Mouse (Mus musculus) thymus, postnatal 4 days (tissue): ENCODE measurements around the gene Tmeff1.

ENCODE experiments used
- DNase-seq: peaks from one replicate; pipeline ENCODE4 v3.0.0; 2021

Gene Tmeff1

DNA sequence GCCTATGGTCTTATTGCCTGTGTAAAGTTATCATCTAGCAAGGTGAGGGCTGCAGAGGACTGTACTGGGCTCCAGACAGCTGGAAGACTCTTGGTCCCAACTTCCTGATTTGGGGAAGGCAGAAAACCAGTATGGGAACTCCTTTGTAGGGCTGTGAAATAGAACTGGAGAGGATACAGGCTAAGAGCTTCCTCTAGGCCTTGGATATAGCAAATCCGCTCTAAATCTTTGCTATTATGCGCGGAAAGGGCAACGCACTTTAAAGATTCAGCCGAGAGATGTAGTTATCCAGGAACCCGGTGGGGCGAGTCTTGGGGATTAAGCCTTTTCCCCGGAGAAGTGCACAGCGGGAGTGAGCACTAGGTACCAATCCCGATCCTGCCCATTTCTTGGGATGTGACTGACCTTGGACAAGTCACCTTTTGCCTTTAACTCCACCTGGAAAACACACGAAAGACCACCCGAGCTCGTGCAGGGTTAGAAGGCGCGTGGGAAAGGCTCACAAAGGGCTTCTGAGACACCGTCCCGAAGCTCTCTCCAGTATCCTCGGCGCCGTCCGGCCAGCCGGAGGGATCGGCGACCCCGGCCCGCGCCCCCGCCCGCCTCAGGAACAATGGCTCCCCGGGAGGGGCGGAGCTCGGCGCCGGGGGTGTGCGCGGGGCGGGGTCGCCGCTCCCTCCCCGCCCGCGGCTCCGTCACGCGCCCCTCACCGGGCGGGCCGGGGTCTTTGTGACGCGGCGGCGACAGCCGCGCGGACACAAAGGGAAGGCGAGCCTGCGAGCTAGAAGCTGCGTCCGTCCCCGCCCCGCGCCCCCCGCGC, at the start of gene Tmeff1:
Tmeff1 (plus strand) TSS at position 754 of the 820 bp plus-strand sequence.
- peak; percentile 24 for DNase-seq

DNA sequence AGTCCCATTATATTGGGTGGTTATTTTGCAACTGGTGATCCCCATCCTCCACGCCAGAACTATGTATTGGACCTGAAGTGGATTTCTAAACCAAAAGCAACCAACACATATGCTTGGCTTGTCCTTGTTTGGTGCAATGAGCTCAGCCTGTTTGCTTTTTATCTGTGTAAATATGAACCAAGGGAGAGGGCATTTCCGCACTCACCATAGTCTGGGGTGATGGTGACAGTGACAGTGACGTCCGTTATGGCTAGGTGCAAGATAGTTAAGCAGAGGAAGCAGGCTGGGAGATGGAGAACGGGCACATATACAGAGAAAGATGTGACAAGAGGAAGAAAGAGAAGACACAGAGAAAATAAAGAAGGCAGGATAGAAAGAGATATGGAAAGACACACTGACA, 48.7 kb upstream of the Tmeff1 start:
- no peak for DNase-seq

DNA sequence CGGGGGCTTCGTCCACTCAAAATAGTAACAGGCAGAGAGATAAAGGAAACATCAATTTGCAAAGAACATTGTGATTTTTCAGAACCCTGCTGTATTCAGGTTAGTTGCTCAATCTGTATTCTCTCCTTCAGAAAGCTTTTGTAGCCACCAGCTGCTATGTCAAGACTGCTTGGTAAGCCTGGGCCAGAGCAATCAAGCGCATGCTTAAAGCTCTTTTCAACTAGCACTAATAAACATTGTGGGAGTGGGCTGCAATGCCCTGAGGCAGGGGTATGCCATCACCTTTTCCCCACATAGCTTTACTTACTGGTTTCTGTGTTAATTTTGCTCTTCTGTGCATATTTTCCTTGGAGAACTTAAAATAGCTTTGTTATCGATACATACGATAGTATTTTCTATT, 48.0 kb upstream of the Tmeff1 start:
- no peak for DNase-seq

DNA sequence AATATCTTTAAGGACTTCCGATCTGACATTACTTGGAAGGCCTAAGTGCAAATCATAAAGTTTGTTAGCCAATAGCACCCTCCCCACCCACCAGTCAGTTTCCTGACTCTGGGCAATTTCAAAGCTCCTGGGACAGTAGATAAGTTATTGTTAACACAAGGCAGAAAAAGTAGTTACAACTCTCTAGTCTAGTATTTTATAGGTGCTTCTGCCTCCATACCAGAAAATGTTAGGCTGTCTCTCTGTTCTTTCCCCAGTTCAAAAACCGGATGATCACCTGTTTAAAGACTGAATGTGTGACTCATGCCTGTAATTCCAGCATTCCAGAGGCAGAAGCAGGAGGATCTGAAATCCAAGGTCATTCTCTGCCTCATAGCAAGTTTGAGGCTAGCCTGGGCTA, 46.4 kb upstream of the Tmeff1 start:
- DNase-seq: no peak

DNA sequence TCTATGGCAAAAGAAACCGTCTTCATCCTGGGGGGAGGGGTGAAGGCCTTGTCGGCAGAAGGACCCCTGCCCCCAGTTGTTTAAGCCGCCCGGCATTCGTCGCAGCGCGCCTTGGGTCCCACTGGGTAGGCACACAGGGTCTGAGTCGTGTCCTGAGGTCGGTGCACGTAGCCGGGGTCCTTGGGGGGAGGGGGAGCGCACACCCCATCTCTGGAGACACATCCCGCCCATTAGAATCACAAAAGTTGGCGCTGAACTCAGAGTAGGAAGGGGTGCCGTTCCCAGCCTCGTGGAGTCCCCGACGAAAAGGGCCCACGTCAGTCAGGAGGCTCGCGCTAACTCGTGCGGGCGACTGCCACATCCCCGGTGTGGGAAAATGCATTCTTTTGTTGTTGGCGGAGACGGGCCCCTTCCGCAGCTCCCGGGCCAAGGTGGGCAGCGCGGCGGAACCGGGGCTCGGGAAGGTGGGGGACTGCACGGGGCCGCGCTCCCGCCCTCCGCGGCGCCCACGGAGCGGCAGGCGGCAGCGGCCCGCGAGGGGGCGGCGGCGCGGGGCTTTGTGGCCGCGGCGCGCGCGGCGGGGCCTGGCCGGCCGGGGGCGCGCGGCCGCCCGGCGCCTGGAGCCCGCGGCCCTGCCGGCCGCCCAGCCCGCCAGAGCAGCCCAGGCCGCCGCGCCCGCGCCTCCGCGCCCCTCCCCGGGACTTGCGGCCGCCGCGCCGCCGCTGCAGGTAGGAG, 45.0 kb upstream of the Tmeff1 start, which contains the start of gene Msantd3:
Msantd3 (plus strand) TSS at position 95 of the 735 bp plus-strand sequence.
- DNase-seq: peak; percentile 35

DNA sequence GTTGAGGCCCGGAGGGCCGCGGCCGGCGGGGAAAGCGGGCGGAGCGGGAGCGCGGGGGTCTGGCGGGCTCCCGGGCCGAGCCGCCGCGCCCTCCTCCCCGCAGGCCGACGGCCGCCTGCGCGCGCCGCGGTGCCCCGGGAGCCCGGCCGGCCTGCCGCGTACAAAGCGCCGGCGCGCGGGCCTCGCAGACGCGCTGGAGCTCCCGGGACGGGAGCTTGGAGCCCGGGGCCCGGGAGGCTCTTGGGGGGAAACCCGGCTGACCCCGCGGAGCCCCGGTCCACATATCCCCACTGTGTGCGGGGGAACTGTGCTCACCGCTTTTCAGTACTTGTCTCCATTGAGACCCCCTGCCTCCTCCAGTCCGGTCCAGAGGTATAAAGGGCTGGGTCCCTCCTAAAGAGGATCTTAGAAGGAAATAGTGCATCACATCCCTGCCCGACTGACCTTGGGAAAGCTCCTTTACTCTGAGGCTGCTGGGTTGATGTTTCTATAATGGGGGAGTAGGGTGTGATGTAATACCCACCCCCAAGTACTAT, 44.3 kb upstream of the Tmeff1 start:
- DNase-seq: peak; percentile 33

DNA sequence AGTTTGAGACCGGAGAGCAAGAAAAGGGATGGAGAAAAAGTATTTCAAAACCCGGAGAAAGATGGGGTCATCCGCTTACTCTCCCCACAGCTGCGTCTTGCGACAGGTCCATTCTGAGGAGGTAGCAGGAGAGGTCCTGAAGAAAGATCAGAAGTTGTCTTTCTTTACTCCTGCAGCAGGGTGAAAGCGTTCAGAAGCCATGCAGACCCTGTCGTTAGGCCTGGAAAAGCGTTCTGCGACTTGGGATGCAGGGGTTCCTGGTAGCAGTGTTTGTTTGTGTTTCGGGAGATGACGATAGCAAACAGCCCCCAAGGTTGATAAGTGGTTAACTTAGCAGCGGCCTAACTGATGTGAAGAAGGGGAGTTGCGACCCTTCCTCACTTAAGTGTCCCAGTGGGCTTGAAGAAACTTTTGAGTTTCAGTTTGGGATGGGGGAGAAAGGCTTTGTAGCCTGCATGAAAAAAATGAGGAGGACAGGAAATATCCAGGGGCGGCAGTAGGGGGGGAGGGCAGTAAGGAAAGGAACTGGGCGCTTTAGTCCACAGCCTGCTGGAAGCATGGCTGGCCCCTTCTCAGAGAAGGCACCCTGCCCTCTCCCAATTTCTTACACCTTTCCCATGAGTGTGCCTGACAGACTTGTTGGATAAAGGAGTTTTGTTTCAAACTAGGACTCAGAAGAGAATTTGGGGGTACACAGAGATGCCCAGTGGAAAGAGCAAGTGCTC, 43.3 kb upstream of the Tmeff1 start:
- no peak for DNase-seq

DNA sequence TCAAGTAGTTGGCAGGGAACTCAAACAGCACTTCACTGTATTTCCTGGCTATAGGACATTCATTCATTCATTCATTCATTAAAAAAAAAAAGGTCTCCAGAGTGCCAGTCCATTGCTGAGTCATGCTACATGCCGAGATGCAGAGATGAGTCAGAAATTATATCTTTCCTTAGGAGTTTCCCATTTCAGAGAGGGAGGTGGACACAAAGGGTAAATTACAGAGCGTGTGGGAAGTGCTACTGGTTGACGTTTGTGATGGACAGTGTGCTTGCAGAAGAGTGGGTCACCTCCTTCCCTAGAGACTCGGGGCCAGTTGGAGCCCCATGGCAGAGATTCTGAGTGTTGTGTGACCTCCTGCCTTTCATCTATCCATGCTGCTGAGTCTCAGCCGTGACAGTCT, 42.6 kb upstream of the Tmeff1 start:
- no peak for DNase-seq

DNA sequence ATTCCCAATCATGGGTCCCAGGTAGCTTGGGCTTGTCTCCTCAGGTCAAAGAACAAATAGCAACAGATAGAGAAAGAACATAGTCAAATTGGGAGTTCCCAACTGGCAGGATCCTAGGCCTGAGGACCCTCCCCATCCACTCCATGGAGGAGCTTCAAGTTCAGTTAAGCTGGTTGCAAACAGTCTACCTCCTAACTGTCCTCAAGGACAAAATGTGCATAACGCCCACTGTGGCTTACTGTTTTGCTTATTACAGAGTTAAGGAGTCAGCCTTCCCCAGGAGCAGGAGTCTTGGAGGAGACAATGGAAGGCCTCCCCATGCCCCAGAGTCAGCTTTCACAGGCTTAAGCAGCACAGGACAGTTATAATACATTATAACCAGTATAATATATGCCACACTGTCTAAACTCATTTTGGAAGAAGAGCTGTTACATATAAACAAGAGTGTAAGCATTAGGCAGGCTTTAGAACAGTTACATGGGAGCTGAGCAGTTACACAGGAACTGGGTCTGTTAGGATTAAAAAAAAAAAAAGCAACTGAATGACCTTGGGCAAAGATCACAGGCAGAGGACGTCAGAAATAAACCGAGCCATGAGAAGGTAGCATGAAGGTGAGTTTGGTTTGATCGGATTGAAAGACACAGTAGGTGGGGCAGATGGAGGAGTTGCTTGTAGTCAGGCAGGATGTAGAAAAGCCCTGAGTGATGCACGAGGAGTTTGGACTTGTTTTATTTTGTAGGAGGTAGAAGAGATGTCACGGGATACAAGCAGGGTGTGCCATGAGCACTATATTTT, 41.7 kb upstream of the Tmeff1 start:
- DNase-seq: no peak

DNA sequence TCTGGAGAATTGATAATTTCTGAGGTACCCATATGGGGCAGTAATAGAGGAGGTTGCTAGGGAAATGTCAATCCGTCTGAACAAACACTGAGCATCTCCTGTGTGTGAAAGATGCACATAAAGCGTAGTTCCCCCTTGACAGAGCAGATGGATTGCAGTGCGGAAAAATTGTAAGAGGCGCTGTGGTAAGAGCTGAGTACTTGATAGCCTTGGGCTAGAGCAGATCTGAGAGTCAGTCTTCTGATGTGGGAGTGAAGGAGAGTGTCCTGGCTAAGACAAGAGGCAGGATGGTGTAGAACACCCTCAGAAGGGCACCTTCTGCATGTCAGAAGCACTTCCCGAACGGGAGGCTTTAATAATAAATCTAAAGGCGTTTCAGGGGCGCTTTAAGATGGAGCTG, 40.8 kb upstream of the Tmeff1 start:
- DNase-seq: no peak

DNA sequence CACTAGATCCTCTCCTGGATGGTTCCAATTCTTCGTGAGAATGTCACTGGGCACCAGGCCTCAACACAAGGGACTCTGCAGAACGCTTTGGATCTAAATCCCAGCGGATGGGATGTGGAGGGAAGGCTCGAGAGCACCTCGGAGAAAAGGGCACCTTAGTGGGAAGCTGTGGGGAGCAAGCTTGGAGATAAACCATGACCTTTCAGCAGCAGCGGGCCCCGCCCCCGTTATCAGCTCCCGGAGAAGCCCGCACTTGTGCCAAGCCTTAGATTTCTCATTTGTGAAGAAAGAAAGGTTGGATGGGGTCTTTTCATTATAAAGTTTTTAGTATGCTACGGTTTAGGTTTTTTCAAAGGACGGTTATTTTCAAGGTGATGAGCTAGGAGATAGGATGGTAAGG, 39.0 kb upstream of the Tmeff1 start:
- DNase-seq: no peak

DNA sequence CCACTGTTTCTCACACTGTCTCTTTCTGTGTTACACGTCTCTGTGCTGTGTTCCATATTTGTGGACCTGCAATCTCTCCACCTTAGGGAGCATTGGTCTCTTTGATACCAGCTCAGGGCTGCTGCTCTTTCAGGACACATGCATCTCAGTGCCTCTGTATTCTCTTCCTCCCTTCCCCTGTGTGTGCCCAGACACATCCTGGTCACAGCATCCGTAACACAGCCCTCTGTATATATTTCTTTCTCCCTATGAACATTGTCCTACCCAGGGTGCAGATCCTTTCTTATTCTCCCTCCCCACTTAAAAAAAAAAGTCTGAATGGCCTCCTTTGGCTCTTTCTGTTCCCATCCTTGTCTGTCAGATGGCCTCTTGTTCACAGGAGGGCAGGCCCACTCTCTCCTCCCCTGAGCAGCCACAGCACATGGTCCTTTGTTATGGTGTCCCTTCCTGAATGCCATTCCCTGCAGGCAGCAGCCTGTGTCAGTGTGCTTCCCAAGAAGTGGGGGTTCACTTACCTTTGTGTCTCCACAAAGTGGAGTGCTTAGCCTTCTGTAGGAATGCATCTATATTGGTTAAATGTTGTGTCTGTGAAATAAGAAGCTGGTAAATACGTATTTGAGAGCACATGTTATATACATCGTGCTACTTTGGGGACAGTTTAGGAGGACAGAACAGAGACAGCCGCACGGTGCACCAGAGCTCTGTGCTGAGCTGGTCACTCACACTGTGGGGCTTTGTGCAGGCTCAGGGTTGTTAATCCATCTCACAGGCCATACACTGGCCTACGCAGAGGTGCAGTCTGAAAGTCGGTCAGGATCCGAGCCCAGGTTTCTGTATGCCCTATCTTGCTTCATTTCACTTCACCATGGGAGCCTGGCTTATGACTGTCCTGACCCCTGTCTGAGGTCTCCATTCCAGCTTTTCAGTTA, 38.1 kb upstream of the Tmeff1 start:
- DNase-seq: no peak

DNA sequence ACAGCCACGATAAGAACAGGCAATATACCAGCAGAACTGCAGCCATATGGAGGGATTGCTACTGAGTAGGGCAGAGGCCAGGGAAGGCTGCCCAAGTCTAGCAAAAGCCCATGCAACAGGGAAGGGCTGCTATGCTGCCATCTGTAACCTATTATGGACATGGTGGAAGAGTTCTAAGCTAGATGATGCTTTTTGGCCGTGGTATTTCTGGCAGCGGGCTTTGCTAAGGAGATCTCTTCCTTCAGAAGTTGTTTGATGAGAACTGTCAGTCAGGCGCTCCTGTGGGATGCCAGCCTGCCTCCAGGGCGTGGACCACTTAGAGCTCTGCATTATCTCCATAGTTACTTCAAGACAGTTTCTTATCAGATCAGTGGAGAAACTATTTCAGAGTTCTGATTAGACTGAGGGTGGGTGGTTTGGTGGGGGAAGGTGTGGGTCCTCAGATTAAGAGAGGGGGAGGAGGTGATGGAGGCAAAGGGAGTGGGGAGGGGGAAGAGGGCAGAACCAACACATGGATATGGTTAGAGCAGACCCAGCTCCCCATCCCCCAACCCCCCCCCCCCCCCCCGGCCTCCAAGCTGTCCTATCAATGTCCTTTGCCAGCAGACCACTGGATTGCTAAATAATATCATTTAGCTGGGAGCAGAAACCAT, 36.5 kb upstream of the Tmeff1 start:
- no peak for DNase-seq

DNA sequence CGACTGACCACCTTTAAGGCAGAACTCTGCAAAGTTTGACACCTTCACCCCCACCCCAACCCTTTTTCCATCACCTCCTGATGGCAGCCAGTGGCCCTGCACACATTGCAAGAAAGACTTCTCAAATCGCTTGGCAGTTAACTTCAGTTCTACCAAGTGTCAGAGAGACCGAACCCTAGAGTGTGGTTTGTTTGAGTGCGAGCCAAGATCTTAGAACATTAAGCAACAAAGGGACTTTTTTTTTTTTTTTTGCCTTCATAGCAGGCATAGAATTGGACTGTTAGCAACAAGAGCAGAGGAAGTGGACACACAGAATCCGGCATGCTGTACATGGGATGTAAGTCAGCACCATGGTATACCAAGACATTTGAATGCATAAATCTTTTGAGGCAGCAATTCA, 35.3 kb upstream of the Tmeff1 start:
- DNase-seq: no peak

DNA sequence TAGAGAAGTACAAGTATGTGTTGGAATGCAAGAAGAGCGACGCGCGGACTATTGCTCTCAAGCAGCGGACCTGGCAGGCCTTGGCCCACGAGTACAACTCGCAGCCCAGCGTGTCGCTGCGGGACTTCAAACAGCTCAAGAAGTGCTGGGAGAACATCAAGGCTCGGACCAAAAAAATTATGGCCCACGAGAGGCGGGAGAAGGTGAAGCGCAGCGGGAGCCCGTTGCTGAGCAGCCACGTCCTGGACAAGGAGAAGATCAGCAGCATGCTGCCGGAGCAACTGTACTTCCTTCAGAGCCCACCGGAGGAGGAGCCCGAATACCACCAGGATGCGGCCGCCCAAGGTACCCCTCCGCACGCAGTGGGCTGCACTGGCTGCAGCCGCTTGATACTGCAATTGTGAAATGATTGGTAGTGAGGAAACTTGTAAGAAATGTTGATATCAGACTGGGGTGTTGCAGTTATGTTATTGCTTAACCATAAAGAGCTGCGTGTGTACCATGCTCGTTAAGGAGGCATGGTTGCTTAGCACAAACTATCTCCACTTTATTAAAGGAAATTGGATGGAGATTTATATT, 32.4 kb upstream of the Tmeff1 start:
- no peak for DNase-seq

DNA sequence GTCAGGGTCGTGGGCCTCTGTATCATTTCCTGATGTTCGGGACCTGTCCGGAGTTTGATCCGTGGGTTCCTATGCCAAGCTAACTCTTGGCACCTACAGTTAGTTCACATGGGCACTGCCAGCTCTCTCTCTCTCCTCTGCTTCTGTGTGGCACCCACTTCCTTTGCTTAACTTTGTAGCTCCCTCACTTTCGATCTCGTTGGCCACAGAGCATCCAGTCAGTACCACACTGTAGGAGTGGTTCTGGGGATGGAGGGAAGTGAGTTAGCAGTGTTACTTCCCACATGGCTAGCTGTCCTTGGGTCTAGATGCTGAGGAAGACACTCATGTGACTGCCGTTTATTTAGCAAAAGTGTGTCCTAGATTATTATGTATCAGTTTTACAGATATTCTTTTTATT, 30.8 kb upstream of the Tmeff1 start:
- DNase-seq: no peak

DNA sequence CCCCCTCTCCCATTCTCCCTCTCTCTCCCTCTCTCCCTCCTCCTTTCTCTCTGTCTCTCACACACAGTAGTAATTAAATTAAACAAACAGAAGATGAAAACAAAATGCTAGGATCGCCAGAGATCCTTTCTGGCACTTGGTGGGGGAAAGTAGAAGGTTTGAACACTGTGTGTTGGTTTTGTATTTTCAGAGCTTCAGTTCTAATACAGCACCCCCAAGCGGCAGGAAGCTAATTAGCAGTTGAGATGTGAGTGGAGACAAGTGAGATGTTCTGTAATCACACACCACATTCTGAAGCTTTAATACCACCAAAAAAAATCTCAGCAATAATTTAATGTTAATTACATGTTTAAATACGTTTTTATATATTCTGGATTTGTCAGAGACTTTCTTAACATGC, 29.2 kb upstream of the Tmeff1 start:
- DNase-seq: peak; percentile 52

DNA sequence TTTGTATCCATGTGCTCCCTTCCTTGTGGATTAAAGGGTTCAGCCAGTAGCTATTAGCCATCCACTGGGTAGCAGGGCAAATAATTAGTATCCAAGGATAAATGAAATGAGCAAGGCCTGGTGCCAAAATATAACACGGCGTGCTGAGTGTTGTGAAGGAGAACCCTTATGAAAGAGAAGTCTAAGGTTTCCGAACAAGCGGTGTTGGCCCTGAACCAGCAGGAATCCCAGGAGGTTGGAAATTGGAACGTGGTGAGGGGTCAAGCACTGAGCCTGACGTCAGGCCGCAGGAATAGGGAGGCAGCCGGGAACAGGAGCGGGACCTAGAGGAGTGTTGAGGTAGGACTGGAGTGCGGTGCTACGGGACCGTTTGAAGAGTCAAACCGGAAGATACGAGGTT, 25.3 kb upstream of the Tmeff1 start:
- no peak for DNase-seq

DNA sequence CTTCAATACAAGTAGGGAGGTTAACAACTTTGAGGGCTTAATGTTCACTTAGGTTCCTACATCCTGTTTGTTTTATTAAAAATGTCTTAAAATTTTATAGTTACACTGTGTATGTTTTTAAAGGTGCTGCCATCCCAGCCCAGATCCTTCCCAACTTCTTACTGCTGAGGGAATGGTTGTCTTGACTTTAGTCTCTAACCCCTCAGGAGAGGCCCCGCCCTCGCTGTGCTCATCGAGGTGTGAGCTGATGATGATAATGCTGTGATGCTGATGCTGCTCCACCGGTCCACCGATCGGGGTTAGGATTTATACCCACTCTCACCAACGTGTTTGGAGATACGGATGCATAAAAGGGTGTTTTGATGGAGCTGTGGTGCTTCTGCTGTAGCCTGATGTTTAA, 23.1 kb upstream of the Tmeff1 start:
- DNase-seq: no peak

DNA sequence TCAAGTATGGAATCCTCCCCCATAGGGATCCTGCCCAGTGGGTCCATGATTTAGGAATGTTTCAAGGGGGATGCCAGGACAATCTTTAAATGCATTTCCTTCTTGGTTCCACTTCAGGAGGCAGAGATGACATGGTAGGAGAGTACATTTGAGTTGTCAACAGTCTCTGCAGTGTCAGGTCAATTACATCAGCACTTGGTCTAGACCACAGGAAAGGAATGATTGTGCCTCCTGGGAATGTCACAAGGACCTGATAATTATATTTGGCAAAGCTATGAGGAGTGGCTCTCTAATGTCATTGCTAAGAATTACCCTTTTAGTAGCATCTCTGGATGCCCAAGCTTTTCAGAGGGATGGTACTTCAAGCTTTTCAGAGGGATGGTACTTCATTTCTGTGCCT, 20.0 kb upstream of the Tmeff1 start:
- no peak for DNase-seq

DNA sequence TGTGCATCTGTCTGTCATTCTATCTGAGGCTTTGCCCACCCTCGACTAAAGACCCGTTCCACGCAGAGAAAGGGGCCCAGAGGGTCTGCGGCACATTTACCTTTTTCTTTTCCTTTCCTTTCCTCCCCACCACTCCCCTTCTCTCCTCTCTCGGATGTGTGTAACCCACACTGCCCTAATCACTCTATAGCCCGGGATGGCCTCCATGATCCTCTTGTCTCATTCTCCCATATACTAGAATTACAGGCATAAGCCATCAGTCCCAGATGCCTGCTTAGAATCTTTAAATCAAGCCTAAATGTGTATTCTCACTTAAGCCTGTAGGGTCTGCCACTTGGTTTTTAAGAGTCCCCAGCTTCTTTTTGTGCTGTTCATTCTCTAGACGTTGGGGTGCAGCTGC, 8.6 kb upstream of the Tmeff1 start:
- no peak for DNase-seq
